Mouse (Mus musculus) ovary, postnatal 36 days (tissue): ENCODE measurements around the gene Cpox.

ENCODE experiments used
- DNase-seq: peaks from one replicate; pipeline ENCODE4 v3.0.0; 2022; ENCODE audit warnings: low spot score, mixed read lengths

Gene Cpox

DNA sequence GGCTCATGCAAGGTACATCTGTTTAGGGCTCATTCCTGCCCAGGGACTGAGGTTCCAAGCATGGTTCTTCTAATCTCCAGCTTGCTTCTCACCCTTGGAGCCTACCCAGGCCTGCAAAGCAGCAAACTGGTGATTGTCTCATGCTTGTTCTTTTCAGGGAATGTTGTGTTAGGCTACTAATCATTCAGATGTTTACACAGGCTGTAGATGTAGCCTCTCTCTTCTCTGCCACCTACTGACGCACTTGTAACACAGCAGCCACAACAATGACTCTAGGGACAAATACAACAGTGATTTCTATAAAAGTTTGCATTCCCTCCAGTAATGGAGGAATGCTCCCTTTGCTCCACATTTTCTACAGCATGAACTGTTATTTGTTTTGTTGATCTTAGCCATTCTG, 81.2 kb downstream of the Cpox start:
- DNase-seq, result no peak

DNA sequence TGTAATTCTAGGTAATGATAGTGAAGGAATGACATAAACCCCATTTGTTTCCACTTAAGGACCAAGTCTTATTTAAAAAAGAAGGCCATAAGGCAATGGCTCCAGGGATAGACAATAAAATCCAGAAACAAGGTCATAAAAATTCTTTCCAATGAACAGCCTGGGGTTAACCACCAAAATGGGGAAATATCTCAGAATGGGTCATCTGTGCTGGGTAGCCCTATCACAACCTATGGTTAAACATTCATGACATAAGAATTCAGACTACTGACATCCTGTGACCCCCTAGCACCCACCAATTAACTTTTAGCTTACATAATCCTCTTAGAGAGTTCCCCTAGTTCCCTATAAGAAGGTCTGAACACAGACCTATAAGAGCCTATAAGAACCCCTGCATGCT, 86.1 kb downstream of the Cpox start:
- DNase-seq, result no peak

DNA sequence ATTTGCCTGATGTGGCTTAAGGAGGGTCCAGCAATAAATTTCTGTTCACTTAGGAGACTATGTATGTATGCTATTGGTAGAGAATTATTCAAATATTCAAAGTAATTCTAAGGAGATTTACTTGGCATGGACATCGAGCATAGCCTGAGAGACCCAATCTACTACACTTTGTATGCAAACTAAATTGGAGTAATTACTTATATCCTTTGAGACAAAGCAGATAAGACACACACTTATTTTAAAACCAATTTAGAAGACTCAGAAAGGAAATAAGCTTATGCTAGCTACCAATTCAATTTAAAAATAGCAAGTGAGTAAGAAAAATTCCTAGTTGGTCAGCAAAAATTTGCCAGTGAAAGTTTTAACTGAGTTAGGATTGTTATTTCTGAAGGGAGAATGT, 93.0 kb downstream of the Cpox start, which contains the start of gene Olfr172:
Gene Olfr172 (minus strand): TSS at position 101 of the 400 bp plus-strand sequence.
- DNase-seq, result no peak
